Mouse (Mus musculus) limb, embryonic 10.5 days (tissue): ENCODE results near the gene S1pr2. TPM values are rescaled to one million over a fixed set of nuclear protein-coding genes. Genes with fewer than 3 reads are reported as not detected.

ENCODE experiments used
- DNase-seq: peaks from one replicate; pipeline ENCODE4 v3.0.0-alpha.2; 2017; ENCODE audit warnings: low spot score
- H3K27ac ChIP-seq: fragments of 300-500 bp; sonication (generic); 2 replicates; pipeline ENCODE4 v1.5.1; 2016; ENCODE audit warnings: mild to moderate bottlenecking
- H3K27me3 ChIP-seq: fragments of 300-500 bp; sonication (generic); 2 replicates; pipeline ENCODE4 v1.6.1; 2016; ENCODE audit warnings: low read depth, mild to moderate bottlenecking; ENCODE audit not compliant: poor library complexity, severe bottlenecking
- H3K36me3 ChIP-seq: fragments of 300-500 bp; sonication (generic); 2 replicates; pipeline ENCODE4 v1.6.1; 2016; ENCODE audit warnings: mild to moderate bottlenecking, moderate library complexity
- H3K4me1 ChIP-seq: fragments of 300-500 bp; sonication (generic); 2 replicates; pipeline ENCODE4 v1.6.1; 2016
- H3K4me3 ChIP-seq: fragments of 300-500 bp; sonication (generic); 2 replicates; pipeline ENCODE4 v1.5.1; 2016; ENCODE audit warnings: mild to moderate bottlenecking, moderate library complexity
- H3K9me3 ChIP-seq: fragments of 300-500 bp; sonication (generic); replicated peaks from 2 replicates; pipeline ENCODE4 v1.6.1; 2016; ENCODE audit warnings: mild to moderate bottlenecking
- WGBS: fragments of 180-500 bp; shearing (Covaris S2); methylation state at CpG from one replicate; pipeline ENCODE4 v1.1.7; 2016; 5-methylcytosine and 5-hydroxymethylcytosine counted together
- microRNA-seq: library from miRNA; unstranded; fragments of <30 nt; microRNA quantifications from one replicate; pipeline ENCODE4, GENCODE M21; 2017
- polyA plus RNA-seq: library from polyadenylated mRNA; unstranded; fragments of >200 nt; fragmentation: Nextera tagmentation; extraction: Ambion mirVana; gene quantifications from 2 replicates; pipeline ENCODE4 v1.2.1, GENCODE M21; 2016

S1pr2 gene
- polyA plus RNA-seq, 1 experiment from 2014 or later, result 53.7 TPM

GRCm38 (mm10) chr9:20951966-20952519 is 24.5 kb downstream of the S1pr2 start:
- Histone ChIP-seq H3K27ac (peak overlapping the region; percentile 93), H3K4me3 (peak overlapping the region; percentile 64), H3K9me3 (no peaks in the 10 kb centered on the region), H3K36me3 (peaks cover 27% of the 10 kb centered on the region), H3K4me1 (peaks cover 40% of the 10 kb centered on the region), H3K27me3 (no peaks in the 10 kb centered on the region)
- DNase-seq, result no peak
- WGBS, result under 1% methylated on average over 17 of the region's 17 CpGs

GRCm38 (mm10) chr9:20951441-20951840 is 25.1 kb downstream of the S1pr2 start:
- Histone ChIP-seq H3K27me3 (no peaks in the 10 kb centered on the region), H3K9me3 (no peaks in the 10 kb centered on the region), H3K36me3 (peaks cover 33% of the 10 kb centered on the region), H3K4me3 (peak overlapping the region; percentile 64), H3K4me1 (peaks cover 40% of the 10 kb centered on the region), H3K27ac (peak overlapping the region; percentile 93)
- 28% methylated on average over 14 of the region's 14 CpGs for WGBS
- DNase-seq, result peak; percentile 49

- Histone ChIP-seq H3K27me3 (no peaks in the 10 kb centered on the region), H3K36me3 (peaks cover 43% of the 10 kb centered on the region), H3K27ac (no peak overlapping the region), H3K4me3 (peak overlapping the region; percentile 64; the same call in 1 of the 2 replicates), H3K9me3 (no peaks in the 10 kb centered on the region), H3K4me1 (peaks cover 43% of the 10 kb centered on the region)
- DNase-seq, result no peak
These were observed 26.2 kb downstream of the S1pr2 start for GRCm38 (mm10) chr9:20950419-20950818.

- Histone ChIP-seq H3K36me3 (peaks cover 76% of the 10 kb centered on the region), H3K4me1 (peaks cover 54% of the 10 kb centered on the region), H3K27me3 (no peaks in the 10 kb centered on the region), H3K27ac (no peak overlapping the region), H3K9me3 (no peaks in the 10 kb centered on the region), H3K4me3 (no peak overlapping the region)
- WGBS, result 82% methylated on average over 16 of the region's 16 CpGs
- no peak for DNase-seq
These were observed 30.3 kb downstream of the S1pr2 start for GRCm38 (mm10) chr9:20946066-20946880.

GRCm38 (mm10) chr9:20944697-20945370 is 31.7 kb downstream of the S1pr2 start:
- Histone ChIP-seq H3K9me3 (no peaks in the 10 kb centered on the region), H3K4me1 (peaks cover 41% of the 10 kb centered on the region), H3K27me3 (no peaks in the 10 kb centered on the region), H3K4me3 (no peak overlapping the region), H3K36me3 (peaks cover 90% of the 10 kb centered on the region), H3K27ac (no peak overlapping the region)
- no peak for DNase-seq
- 71% methylated on average over 4 of the region's 4 CpGs for WGBS

- Histone ChIP-seq H3K9me3 (no peaks in the 10 kb centered on the region), H3K27me3 (no peaks in the 10 kb centered on the region), H3K4me3 (peak overlapping the region; percentile 21; the same call in 1 of the 2 replicates), H3K27ac (peak overlapping the region; percentile 50; the same call in 1 of the 2 replicates), H3K36me3 (peaks cover 91% of the 10 kb centered on the region), H3K4me1 (peaks cover 32% of the 10 kb centered on the region)
- WGBS, result 4% methylated on average over 2 of the region's 2 CpGs
- peak; percentile 53 for DNase-seq
These were observed 32.7 kb downstream of the S1pr2 start for GRCm38 (mm10) chr9:20943911-20944310.

GRCm38 (mm10) chr9:20943396-20943795 is 33.2 kb downstream of the S1pr2 start:
- DNase-seq, result no peak
- H3K27ac ChIP-seq, result peak overlapping the region; percentile 50; the same call in 1 of the 2 replicates
- no peaks in the 10 kb centered on the region for H3K9me3 ChIP-seq
- no peak overlapping the region for H3K4me3 ChIP-seq
- 90% methylated on average over 7 of the region's 7 CpGs for WGBS
- H3K27me3 ChIP-seq, result no peaks in the 10 kb centered on the region
- peaks cover 30% of the 10 kb centered on the region for H3K4me1 ChIP-seq
- H3K36me3 ChIP-seq, result peaks cover 91% of the 10 kb centered on the region

- H3K4me3 ChIP-seq, result no peak overlapping the region
- DNase-seq, result no peak
- H3K27ac ChIP-seq, result no peak overlapping the region
- no peaks in the 10 kb centered on the region for H3K4me1 ChIP-seq
- WGBS, result 94% methylated on average over 3 of the region's 3 CpGs
- H3K36me3 ChIP-seq, result peaks cover 99% of the 10 kb centered on the region
- no peaks in the 10 kb centered on the region for H3K27me3 ChIP-seq
- no peaks in the 10 kb centered on the region for H3K9me3 ChIP-seq
These were observed 53.3 kb downstream of the S1pr2 start for GRCm38 (mm10) chr9:20923258-20923657.

- no peak overlapping the region for H3K27ac ChIP-seq
- no peak for DNase-seq
- H3K27me3 ChIP-seq, result no peaks in the 10 kb centered on the region
- no peaks in the 10 kb centered on the region for H3K4me1 ChIP-seq
- no peaks in the 10 kb centered on the region for H3K9me3 ChIP-seq
- H3K4me3 ChIP-seq, result no peak overlapping the region
- 92% methylated on average over 4 of the region's 4 CpGs for WGBS
- H3K36me3 ChIP-seq, result peaks cover 100% of the 10 kb centered on the region
These were observed 60.4 kb downstream of the S1pr2 start for GRCm38 (mm10) chr9:20916160-20916559.

Small RNA genes lying within 50 kb of the gene (microRNA-seq; reads per million reads assigned to microRNA genes)
- gene Mir7081, result 0.88 reads per million

Other genes starting within 250 kb of the S1pr2 start
- 1.5 and 3.2 TPM in 2 replicates for gene Olfm2, start 230.4 kb downstream of the S1pr2 start, polyA plus RNA-seq
- 0.06 and 0.13 TPM in 2 replicates for gene Col5a3, start 161.7 kb downstream of the S1pr2 start, polyA plus RNA-seq
- not detected in 2 replicates for gene Rdh8, start 158.3 kb downstream of the S1pr2 start, polyA plus RNA-seq
- 1.7 and 1.8 TPM in 2 replicates for gene A230050P20Rik, start 108.1 kb downstream of the S1pr2 start, polyA plus RNA-seq
- 2.4 and 2.9 TPM in 2 replicates for gene Angptl6, start 97.1 kb downstream of the S1pr2 start, polyA plus RNA-seq
- gene Ppan, start 88.6 kb downstream of the S1pr2 start, polyA plus RNA-seq, result 103 and 121 TPM in 2 replicates
- 415 and 453 TPM in 2 replicates for gene Eif3g, start 78.2 kb downstream of the S1pr2 start, polyA plus RNA-seq
- gene Dnmt1, start 16.9 kb downstream of the S1pr2 start, polyA plus RNA-seq, result 173 and 178 TPM in 2 replicates
- gene Mrpl4, start 26.0 kb upstream of the S1pr2 start, polyA plus RNA-seq, result 177 and 190 TPM in 2 replicates
- gene Icam1, start 39.2 kb upstream of the S1pr2 start, polyA plus RNA-seq, result 6.2 and 7.6 TPM in 2 replicates
- 5.1 and 5.4 TPM in 2 replicates for gene Icam4, start 52.6 kb upstream of the S1pr2 start, polyA plus RNA-seq
- 0.05 TPM in 1 of 2 replicates, not detected in the other for gene Icam5, start 55.3 kb upstream of the S1pr2 start, polyA plus RNA-seq
- 0.61 and 2.5 TPM in 2 replicates for gene Zglp1, start 90.3 kb upstream of the S1pr2 start, polyA plus RNA-seq
- 0.68 and 0.81 TPM in 2 replicates for gene Gm49373, start 96.3 kb upstream of the S1pr2 start, polyA plus RNA-seq
- 69.5 and 74.7 TPM in 2 replicates for gene Fdx1l, start 96.8 kb upstream of the S1pr2 start, polyA plus RNA-seq
- 5.4 TPM in 2 replicates for gene Gm38431, start 115.2 kb upstream of the S1pr2 start, polyA plus RNA-seq
- gene Raver1, start 115.2 kb upstream of the S1pr2 start, polyA plus RNA-seq, result 109 and 115 TPM in 2 replicates
- 11.5 and 15.3 TPM in 2 replicates for gene Tyk2, start 154.5 kb upstream of the S1pr2 start, polyA plus RNA-seq
- 434 and 487 TPM in 2 replicates for gene Cdc37, start 173.2 kb upstream of the S1pr2 start, polyA plus RNA-seq
- gene Pde4a, start 188.9 kb upstream of the S1pr2 start, polyA plus RNA-seq, result 3.6 and 4.5 TPM in 2 replicates